Mouse (Mus musculus): ENCODE measurements around the gene Mnx1. TPM values are rescaled to one million over a fixed set of nuclear protein-coding genes. Genes with fewer than 3 reads are reported as not detected.
"Not testable (repeated sequence)": the region's sequence is repeated elsewhere in the genome, so short reads cannot be mapped to it uniquely, and the experiment has no call there.

Mnx1 gene
- total RNA-seq, 2 experiments from 2014 or later = not detected

DNA sequence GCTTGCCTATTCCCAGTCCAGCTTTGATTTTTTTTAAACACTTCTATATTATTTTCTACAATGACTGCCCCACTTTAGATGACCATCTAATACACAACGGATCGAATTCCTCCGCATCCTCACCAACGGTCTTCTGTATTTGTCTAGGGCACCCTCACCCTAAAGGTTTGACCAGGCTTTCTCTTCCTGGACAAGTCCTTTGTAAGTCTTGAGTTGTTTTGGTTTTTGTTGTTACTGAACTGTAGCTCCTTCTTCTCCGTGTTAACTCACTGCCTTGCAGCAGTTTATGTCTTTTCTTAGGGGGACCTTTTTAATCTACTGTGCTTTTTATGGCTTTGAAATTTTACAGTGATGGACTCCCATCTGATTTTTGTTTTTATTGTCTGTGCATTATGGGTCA is 8.0 kb downstream of the Mnx1 start:
- no peak for DNase-seq (ENCODE audit: low spot score in 2 of 2)

DNA sequence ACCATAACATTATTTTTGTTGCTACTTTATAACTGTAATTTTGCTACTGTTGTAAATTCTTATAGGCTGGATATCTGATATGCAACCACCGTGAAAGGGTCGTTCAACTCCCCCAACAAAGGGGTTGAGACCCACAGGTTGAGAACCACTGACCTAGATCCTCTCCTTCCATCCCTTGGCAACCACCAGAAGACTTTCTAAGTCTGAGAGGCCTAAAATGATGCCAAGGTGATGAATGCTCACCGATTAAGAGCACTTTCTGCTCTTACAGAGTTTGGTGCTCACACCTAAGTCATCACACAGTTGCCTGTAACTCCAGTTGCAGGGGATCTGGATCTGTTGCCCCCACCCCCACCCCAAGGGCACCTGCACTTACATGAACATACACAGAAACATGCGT is 8.8 kb downstream of the Mnx1 start:
- no peak for DNase-seq (ENCODE audit: low spot score in 2 of 2)

DNA sequence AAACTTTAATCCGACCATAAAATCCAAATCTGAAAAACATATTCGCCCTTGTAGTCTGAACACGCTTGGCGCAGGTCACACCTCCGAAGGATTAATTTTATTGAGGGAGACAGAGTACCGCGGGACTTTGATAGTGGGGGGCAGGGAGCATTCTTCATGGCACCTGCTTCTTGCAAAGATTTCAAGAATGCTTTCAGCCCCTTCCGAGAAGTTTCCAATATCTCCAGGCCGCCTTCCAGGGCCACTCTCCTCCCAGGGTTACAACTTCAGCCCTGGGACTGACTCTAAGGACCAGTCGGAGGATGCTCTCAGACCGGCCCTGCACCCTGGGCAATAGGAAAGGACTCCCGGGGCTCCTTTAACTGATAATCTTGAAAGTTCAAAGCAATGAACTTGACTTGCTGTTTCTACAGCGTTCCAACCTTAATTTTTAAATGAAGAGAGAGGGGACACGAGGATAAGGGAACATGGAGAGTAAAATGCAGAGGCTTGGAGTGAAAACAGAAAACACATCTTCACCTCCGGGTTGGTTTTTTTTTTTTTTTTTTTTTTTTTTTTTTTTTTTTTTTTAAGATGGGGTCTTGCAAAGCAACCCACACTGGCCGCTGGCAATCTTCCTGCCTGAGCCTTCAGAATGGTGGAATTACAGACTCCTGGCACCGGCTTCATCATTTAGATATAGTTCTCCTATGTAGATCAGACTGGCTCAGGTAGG is 9.8 kb downstream of the Mnx1 start:
- no peak for DNase-seq (ENCODE audit: low spot score in 2 of 2)

DNA sequence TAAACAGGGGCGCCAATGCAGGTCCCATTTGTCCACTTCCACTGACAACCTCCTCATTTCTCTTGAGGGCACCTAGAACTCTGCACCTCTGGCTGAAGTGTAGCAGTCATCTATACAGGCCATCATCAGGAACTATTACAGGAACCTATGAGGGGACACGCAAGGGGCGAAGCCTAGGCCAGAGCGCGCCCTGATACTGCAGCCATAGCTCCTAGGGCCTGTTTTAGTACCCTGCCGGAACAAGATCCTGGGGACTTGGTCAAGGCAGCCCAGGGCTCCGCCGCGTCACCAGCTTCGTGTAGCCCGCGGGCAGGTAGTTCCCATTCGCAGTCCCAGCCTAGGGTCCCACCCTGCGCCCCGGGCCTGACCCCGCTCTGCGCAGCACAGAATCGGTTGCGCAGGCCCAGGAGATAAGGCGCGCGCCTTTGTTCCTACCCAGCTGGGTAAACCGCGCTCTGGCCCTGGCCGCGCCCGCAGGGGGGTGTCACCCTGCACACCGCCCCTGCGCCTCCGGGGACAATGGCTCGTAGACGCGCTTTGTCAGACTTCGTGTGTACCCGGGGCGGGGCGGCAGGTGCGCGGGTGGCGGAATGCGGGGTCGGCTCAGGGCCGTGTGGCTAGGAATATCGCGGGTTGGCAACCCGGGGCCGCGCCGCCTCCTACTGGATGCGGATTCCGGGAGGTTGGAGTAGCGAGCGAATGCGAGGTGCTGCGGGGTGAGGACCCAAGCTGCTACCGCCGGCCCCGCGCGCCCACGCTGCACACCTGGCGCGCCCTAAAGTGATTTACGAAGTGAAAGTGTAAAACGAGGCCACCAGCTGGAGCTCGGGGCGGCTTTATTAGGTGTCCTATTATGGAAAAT is 10.6 kb downstream of the Mnx1 start:
- no peak for DNase-seq (ENCODE audit: low spot score in 2 of 2)

DNA sequence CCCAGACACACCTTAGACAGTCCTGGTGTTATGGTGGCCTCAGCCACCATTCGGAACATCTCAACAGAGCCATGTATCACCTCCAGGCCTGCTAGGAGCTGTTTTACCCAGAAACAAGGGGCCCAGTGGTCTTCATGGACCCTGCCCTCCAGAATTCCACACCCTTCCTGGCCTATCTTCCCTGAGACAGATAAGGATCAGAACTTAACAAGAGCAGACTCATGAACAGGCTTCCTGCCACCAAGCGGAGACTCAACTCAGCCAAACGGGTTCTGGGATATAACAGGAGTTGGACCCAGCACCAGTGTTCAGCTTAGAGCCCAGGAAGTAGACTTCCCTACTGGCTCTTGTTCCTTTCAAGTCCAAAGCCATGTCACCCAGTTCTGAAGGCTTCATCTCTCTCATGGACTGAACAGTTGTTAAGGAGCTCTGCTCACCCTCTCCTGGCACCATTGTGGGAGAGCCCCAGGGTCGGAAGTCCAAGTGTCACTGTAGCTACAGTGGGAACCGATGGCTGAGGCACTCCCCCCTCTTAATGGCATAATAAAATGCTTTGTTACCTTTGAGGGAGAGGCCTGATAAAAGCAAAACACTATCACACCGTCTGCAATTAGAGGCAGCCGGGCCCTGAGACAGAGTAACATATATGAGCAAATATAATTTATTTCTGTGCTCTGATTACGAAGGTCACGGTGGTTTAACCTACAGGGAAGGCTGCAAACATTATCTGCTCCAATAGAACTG is 15.2 kb downstream of the Mnx1 start:
- no peak for DNase-seq (ENCODE audit: low spot score in 2 of 2)

DNA sequence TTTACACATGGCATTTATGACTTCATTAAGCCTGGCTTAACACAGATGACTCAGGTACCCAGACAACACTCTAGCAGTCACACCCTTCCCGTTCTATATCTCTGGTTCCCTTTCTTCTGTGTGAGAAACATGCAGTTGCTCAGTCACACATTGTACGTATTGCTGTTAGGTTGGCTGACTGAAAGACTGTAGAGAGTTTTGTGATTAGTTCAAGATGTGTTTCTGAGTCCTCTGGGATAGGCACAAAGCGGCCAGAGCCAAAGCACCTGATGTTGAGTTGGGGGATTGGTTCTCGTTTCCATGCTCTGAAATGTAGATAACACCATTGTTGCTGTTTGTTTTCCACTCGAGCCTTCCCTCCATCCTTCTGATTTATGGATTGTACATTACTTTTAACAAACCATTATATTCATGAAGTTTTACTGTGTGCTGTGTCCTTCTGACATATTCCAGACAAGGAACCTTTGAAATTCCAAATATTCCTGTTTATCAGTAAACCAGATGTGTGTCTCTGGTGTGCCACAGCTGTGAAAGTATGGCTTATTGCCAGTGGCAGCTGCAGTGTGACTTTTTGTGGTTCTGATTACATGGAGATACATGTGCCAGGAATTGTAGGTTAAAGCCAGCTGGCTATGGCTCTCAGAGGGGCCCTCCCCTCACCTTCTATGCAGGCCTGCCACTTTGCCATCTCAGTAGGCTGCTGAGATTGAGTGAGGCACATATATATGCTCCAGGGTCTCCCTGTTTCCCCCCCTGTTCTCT is 21.2 kb downstream of the Mnx1 start:
- DNase-seq (ENCODE audit: low spot score in 2 of 2) = no peak

DNA sequence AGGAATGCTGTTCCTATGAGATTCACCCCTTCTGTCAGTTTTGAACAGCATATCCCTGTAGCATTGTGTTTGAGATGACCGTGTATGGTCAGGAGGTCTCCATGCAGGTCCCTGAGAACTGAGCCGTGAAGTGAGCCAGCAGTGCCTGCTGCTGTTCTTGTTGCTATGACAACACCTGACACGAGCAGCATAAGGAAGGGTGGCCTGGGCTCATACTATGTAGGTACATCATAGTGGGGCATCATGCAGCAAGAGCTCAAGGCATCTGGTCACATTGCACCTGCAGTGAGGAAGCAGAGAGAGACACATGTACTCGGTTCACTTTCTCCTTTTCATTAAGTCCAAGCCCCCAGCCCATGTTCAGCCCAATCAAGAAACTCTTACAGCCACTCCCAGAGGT is 25.9 kb downstream of the Mnx1 start:
- DNase-seq (ENCODE audit: low spot score in 2 of 2) = no peak

DNA sequence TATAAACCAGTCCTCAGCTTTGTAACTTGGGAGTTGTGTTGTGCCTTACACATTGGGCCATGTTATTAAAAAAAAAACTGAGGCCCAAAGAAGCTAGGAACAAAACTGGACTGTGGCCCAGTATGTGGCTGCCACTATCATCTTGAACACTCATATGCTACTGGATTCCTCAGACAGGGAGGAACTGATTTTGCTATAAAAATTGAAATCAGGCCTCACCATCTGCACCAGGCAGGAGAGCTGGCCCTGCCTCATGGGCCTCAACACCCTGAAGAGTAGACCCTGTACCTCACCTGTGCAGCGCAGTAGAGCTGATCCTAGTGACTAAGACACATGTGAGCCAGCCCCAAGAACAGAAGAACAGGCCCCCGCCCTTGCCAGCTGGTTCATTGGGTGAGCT is 33.0 kb downstream of the Mnx1 start:
- DNase-seq (ENCODE audit: low spot score in 2 of 2) = no peak

DNA sequence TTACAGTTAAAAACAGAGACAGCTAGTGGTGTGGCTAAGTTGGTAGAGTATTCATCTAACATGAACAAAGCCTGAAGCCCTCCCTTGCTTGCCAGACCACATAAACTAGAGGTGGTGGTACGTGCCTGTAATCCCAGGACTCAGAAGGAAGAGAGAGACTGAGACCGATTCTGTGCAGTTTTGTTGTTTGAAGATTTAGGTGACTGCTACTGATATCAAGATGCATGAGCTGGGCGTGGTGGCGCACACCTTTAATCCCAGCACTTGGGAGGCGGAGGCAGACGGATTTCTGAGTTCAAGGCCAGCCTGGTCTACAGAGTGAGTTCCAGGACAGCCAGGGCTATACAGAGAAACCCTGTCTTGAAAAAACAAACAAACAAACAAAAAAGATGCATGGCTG is 41.5 kb downstream of the Mnx1 start:
- DNase-seq (ENCODE audit: low spot score in 2 of 2) = not testable (repeated sequence)

DNA sequence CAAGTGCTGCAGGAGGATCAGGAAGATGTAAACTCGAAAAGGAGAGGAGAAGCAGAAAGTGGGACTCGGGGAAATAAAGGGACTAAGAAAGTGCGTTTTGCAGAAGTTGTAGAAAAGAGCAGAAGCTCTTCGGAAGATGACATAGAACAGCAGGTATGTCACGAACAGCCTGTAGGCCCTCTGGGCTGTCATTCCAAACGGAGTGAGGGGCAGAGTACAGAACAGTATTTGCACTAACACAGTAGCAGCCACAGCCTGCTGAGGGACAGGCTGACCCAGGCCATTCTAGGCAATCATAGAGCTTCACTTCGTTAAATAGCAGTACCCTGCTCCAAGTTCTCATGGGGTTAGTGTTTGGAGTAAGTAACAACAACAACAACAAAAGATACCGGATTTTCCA is 42.8 kb downstream of the Mnx1 start:
- DNase-seq (ENCODE audit: low spot score in 2 of 2) = no peak

DNA sequence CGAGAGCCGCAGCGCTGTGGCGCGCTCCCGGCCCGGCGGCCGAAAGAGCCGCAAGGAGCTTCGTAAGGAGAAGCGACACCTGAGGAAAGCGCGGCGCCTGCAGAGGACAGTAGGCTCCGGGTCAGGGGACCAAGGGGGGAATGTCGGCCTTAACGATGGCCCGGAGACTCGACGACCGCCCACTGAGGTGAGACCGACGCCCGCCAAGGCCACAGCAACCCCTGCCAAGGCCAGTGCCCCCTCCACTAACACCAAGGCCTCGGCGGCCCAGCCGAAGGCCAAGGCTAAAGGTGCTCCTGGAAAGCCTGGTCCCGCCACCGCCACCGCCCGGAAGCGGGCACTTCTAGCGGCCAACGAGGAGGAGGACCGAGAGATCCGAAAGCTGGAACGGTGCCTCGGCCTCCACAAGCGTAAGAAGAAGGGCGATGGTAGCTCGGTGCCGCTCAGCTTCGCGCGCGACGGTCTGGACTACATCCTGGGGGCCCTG is 43.4 kb downstream of the Mnx1 start:
- DNase-seq (ENCODE audit: low spot score in 2 of 2) = peak; percentile 32 to 56

DNA sequence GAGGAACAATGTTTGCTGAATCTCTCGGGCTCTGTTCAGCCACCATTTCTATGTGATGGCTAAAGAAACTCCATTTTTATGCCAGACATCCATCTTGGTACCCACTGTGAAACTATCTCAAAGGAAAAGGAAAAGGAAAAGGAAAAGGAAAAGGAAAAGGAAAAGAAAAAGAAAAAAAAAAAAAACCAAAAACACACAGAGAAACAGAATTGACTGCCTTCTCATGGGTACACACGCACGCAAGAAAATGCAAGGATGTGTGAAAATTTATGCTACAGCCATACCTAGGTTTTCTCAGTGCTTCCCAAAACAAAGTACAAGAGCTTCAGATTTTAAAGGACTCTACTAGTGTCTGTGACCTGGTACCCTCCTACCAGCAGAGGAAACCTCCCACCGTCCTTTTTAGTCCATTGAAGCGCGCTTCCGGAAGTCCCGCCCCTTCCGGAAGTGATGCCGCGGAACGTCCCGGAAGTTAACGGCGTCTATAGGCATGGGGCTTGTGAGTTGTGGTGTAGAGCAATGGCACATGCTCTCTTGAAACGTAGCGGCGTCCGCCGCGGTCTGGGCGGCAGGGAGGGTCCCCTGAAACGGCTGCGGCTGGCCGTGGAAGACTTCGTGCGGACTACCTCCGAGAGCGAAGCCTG is 43.9 kb downstream of the Mnx1 start, which contains the start of gene Nom1:
Gene Nom1 (plus strand): TSS at position 437 of the 644 bp plus-strand sequence.
- peak; percentile 87 to 89 for DNase-seq (ENCODE audit: low spot score in 2 of 2)

DNA sequence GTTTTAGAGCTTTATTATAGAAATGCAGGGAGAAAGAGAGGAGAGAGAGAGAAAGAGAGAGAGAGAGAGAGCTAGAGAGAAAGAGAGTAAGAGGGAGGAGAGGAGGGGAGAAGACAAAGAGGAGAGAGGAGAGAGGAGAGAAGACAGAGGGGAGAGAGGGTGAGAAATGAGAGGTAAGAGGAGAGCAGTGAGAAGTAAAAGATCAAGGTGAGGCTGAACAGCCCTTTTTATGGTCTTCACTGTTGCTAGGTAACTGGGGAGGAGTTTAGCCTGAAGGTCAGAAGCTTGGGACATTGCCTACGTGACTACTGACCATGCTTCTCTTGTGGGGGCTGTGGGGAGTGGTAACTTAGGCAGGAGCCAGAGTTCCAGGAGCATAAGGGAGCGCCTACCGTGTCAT is 54.9 kb downstream of the Mnx1 start:
- not testable (repeated sequence) for DNase-seq (ENCODE audit: low spot score in 2 of 2)

Other genes with a start within 250 kb of the Mnx1 start
- 10 to 100 TPM; 34.1 to 39.2 TPM for gene Lmbr1, start 100.1 kb downstream of the Mnx1 start, total RNA-seq (2021)
- gene Nom1, start 43.8 kb downstream of the Mnx1 start, total RNA-seq (2021) = 10 to 100 TPM; 22.2 to 22.7 TPM
- 10 to 100 TPM; 86.7 to 90.6 TPM for gene Ube3c, start 90.8 kb upstream of the Mnx1 start, total RNA-seq (2021)